Mouse (Mus musculus) lung, postnatal 0 days (tissue): ENCODE measurements around the gene Polm.

Source experiments
- CTCF ChIP-seq: IDR thresholded peaks from 2 replicates; pipeline ENCODE4 v1.5.1; 2016; ENCODE audit warnings: antibody characterized with exemption, mild to moderate bottlenecking
- EP300 ChIP-seq: IDR thresholded peaks from 2 replicates; pipeline ENCODE4 v1.6.1; 2016; ENCODE audit warnings: antibody characterized with exemption, mild to moderate bottlenecking, control low read depth

DNA sequence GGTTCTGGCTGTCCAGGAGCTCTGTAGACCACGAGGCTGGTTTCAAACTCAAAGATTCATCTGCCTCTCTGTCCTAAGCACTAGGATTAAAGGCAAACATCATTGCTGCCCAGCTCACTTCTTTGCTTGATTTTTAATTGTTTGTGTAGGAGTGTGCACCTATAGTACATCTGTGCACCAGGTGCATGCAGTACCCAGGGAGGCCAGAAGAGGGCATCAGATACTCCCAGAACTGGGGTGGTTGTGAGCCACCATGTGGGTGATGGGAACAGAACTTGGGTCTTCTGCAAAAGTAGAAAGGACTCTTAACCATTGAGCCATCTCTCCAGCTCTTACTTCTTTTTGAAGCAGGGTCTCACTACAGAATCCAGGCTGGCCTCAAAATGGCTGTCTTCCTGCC lies 20.9 kb upstream of the Polm start:
- TF ChIP-seq CTCF (peak; percentile 46), EP300 (no peak)
